Mouse (Mus musculus) kidney, adult 8-10 months (tissue): ENCODE measurements around the gene Nav2.

Experiments
- DNase-seq, 2 experiments: peaks; one replicate each; pipeline ENCODE4 v3.0.0; 2022

Gene Nav2

GRCm38 (mm10) chr7:49298431-49298839, 389.9 kb downstream of the Nav2 start:
- DNase-seq = peak; percentile 70 to 77

- no peak for DNase-seq
Measured at GRCm38 (mm10) chr7:49301487-49301886, 393.0 kb downstream of the Nav2 start.

GRCm38 (mm10) chr7:49303600-49304411, 395.3 kb downstream of the Nav2 start:
- no peak for DNase-seq

GRCm38 (mm10) chr7:49307717-49308116, 399.2 kb downstream of the Nav2 start:
- DNase-seq = no peak

GRCm38 (mm10) chr7:49309746-49310145, 401.2 kb downstream of the Nav2 start:
- no peak for DNase-seq

- no peak for DNase-seq
Measured at GRCm38 (mm10) chr7:49313945-49314344, 405.4 kb downstream of the Nav2 start.

- peak in 1 of 2 experiments; percentile 17 for DNase-seq
Measured at GRCm38 (mm10) chr7:49315033-49315432, 406.5 kb downstream of the Nav2 start.

- DNase-seq = no peak
Measured at GRCm38 (mm10) chr7:49316600-49316999, 408.1 kb downstream of the Nav2 start.

- DNase-seq = no peak
Measured at GRCm38 (mm10) chr7:49318183-49318897, 409.8 kb downstream of the Nav2 start.

- DNase-seq = no peak
Measured at GRCm38 (mm10) chr7:49318898-49319293, 410.4 kb downstream of the Nav2 start.

- DNase-seq = no peak
Measured at GRCm38 (mm10) chr7:49319981-49320380, 411.5 kb downstream of the Nav2 start.

GRCm38 (mm10) chr7:49321124-49321531, 412.6 kb downstream of the Nav2 start:
- DNase-seq = no peak

- no peak for DNase-seq
Measured at GRCm38 (mm10) chr7:49322179-49322578, 413.7 kb downstream of the Nav2 start.

GRCm38 (mm10) chr7:49324575-49324974, 416.1 kb downstream of the Nav2 start:
- DNase-seq = no peak

- no peak for DNase-seq
Measured at GRCm38 (mm10) chr7:49326136-49326722, 417.7 kb downstream of the Nav2 start.

- no peak for DNase-seq
Measured at GRCm38 (mm10) chr7:49326967-49327742, 418.6 kb downstream of the Nav2 start.

- DNase-seq = no peak
Measured at GRCm38 (mm10) chr7:49330181-49330580, 421.7 kb downstream of the Nav2 start.

- DNase-seq = no peak
Measured at GRCm38 (mm10) chr7:49331939-49332338, 423.4 kb downstream of the Nav2 start.

GRCm38 (mm10) chr7:49332644-49333043, 424.1 kb downstream of the Nav2 start:
- DNase-seq = no peak

- DNase-seq = no peak
Measured at GRCm38 (mm10) chr7:49334163-49334562, 425.6 kb downstream of the Nav2 start.

GRCm38 (mm10) chr7:49335056-49335455, 426.5 kb downstream of the Nav2 start:
- no peak for DNase-seq

GRCm38 (mm10) chr7:49336725-49337124, 428.2 kb downstream of the Nav2 start:
- DNase-seq = no peak

- DNase-seq = no peak
Measured at GRCm38 (mm10) chr7:49337710-49338109, 429.2 kb downstream of the Nav2 start.
